Mouse (Mus musculus) cortical plate, adult 2 months (tissue): Measurements from ENCODE around the gene Pomgnt1.

Experiments
- CTCF ChIP-seq: fragments of 200-500 bp; IDR thresholded peaks from 2 replicates; pipeline ENCODE4 v1.5.1; 2011; ENCODE audit warnings: mild to moderate bottlenecking, control low read depth, low read length; ENCODE audit not compliant: insufficient read depth; ENCODE audit errors: extremely low read depth
- POLR2A ChIP-seq: fragments of 200-500 bp; IDR thresholded peaks from 2 replicates; pipeline ENCODE4 v1.6.1; 2011; ENCODE audit warnings: mild to moderate bottlenecking, low read length, control low read depth; ENCODE audit not compliant: insufficient read depth; ENCODE audit errors: extremely low read depth

DNA sequence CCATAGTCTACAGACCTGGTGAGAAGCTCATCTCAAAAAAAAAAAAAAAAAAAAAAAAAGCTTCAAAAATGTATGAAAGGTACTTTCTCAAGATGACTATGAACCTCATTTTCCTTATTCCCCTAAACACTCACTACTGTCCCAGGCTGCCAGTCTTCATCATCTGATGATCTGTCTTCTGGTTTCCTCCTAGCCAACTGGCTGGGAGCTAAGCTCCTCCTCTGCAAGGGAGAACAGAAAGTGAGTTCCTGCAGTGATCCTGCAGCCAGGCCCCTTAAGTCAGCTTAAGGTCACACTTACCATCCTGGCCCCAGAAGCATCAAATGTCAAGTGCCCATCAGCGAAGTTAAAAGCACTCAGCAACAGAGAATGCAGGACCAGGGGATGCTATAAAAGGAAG is 878 bp upstream of the Pomgnt1 start:
- no peak for TF ChIP-seq CTCF
- no peak for TF ChIP-seq POLR2A
